Mouse (Mus musculus): ENCODE results near the gene Slfn1.
"Not testable (repeated sequence)": the region's sequence is repeated elsewhere in the genome, so short reads cannot be mapped to it uniquely, and the experiment has no call there.

Slfn1 gene

DNA sequence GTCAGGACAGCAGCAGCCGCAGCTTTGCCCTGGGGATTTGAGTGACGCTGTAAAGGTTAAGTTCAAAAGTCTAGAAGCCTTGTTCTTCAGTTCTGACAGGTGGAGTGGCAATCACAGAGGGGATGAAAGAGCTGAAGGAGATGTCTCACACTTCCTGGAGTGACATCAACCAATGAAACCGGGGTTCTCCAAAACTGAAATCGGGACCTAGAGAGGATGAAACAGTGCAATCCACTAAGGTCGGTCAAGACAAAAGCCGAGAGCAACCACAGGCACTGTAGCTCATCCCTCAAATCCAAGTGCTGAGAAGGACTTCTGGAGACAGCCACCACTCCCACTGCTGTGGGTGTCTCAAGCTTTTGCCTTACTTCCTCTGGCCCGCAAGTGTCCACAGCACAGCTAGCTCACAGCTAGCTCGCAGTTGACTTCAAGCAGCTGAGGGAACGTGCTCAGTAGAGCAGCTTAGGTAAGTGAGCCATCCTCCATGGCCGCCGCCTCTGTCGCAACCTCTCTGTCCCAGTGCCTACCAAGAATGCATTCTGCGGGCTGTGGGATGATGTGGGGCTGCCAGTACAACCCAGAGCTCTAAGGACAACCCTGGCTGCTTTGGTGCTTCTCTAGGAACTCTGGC lies at the start of gene Slfn1:
TSS of gene Slfn1 (plus strand) at position 253 of the 631 bp plus-strand sequence.
- DNase-seq (ENCODE audit: low spot score), result no peak

DNA sequence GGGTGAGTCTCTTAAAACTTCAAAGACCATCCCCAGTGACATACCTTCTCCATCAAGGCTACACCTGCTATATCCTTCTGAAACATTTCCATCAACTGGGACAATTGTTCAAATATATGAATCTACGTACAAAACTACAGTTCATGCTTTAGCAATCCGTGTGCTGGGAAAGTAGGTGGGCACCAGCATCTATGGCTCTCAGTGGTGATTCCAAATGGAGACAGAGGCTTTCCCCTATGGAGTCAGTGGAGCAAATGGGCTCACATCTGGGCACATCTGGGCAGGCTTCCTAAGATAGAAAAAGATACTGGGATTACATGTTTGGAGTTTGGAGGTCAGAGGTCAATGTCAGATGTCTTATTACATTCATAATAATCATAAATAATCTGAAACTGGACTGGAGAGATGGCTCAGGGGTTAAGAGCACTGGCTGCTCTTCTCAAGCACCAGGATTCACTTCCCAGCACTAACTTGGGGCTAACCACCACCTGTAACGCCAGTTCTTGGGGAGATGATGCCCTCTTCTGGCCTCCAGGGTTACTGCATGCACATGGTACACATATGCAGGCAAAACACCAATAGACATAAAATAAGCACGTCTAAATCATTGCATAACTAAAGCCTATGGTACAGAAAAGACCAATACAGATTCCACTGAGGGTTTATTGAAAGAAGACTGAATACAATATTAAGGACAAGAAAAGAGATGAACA lies 48.5 kb upstream of the Slfn1 start:
- DNase-seq (ENCODE audit: low spot score), result no peak

DNA sequence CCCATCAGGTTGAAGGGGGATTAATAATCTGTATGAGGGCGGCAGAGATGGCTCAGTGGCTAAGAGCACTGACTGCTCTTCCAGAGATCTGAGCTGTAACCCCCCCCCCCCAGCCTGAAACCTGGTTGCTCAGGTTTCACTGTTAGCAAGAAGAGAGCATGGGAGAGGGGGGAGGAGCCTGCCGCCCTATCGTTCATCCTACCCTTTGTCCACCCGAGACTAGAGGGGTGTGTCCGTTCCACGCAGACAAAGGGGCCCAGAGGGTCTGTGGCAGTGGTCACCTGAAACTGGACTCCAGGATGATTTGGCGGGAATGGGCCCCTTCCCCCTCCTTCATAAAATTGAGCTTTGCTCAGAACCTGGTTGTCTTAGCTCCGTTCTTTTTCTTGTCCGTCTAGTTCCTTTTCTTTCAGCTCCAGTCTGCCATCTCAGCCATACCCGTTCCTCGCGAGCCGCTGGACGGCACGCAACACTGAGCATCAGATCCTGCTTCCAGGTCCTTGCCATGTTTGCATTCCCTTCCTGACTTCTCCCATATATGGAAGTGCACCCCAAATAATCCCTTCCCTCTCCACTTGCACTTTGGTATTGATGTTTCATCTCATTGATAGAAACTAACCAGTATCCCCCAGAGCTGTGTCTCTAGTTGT lies 46.2 kb upstream of the Slfn1 start:
- DNase-seq (ENCODE audit: low spot score), result no peak

DNA sequence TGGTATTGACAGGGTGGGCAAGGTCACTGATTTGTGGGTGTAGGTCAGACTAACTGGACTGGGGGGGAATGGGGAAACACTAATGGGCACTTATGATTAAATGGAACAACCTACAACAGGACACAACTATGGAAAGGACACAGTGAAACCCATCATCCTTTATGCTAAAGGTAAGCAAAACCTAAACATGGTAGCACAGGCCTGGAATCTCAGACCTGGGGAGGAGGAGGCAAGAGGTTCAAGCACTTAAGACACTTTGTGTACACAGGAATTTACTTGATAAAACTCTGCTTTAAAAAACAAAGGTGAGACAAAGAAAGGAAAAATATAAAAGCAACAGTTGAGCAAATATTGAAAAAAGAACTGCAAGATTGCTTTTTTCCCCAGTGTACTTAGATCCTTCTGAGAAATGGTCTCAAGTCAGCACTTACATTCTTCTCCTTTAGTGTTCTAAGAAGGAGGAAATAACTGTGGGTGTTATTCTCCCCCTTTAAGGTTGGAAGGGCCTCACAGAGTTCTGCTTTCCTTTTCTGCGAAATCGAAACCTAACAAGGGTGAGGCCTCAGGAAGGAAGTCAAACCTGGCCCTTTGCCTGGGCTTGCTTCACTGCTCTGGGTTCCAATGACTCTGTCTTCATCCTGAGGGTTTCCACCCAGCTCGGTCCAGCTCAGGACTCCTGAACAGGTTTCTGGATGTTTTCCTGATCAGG lies 38.8 kb upstream of the Slfn1 start:
- DNase-seq (ENCODE audit: low spot score), result no peak

DNA sequence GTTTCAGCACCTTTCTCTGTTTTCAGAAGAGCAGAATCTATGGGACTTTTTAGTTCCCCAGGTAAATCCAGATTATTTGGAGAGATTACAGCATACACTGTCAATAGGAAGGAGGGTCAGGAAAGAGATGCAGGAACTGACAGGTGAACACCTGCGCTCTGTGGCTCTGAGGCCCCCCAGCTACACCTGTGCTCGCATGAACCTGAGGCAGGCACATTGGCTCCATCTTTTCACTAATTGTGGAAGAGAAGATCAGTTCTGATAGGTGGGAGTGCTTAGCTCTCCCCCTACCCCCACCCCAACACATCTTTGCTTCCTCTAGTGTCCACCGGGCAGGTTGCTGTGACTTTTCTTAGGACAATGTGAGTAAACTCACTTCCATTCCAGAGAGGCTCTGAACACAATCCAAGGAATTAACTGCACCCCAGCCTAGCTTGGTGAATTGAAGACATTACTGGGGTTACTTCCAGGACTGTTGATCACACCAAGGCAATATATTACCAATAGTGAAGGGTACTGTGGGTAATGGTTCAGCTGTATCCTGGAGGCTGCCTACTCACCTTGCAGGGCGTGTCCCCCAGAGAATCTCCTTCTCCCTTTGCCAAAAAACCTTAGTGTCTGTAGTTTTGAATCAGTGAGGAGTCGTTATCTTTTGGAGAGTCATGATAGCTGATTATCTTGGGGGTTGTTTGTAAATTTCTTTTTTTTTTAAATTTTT lies 38.1 kb upstream of the Slfn1 start:
- no peak for DNase-seq (ENCODE audit: low spot score)

DNA sequence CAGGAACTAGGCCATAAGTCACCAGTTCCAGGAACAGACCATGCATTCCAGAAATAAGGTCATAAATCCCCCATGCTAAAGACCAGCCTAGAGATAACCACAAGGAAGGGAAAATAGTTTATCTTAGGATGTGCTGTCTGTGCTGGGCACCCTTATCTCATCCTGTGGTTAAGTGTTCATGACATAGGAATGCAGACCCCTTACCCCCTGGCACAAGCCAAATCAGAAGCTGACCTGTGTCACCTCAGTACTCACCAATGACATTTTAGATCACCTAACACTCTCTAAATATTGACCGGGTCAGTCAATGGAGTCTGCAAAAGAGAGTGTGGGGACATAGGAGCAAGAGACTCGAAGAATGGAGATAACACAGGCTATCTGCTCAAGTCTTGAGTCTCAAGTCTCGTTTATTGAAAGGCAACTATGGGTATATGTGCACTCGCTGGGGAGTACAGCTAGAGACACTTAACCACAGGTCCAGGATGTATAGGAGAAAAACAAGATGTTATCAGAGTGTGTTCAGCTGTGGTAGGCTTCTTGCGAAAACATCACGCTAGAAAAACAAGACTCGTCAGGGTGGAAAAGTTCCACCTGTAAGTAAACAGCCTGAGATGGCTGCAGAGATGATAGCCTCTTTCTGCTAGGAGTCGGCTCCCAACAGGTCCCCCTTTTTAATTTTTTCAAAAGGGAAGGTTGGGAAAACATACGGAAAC lies 37.0 kb upstream of the Slfn1 start:
- DNase-seq (ENCODE audit: low spot score), result no peak

DNA sequence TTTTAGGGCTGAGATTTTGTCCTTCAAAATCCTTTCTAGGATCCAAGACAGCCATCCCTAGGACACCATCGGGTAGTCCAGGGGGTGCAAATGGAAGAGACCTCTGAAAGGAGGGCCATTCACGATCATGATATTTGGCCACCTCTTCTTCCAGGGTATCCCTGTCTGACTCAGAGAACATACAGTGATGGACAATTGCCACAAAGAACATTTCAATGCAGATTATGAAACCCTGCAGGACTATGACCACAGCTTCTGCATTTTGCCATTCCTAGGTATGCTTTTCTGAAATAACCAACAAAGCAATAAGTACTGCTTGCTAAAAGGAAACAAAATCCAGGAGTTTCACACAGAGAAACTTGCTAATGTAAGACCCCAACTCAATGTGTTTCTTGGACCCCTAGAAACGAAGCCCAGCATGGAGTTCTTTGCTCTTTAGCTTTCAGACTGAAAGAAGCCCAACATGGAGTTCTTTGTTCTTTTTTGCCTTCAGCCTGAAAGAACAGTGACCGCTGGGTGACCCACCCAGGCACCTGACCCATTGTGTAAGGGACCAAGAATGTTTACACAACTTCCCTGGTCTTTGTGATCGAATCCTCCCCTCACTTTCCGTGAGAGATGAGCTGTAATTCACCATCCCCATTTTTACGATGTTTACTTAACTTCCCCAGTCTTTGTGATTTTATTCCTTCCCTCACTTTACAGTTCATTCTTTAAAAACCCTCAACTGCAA lies 33.7 kb upstream of the Slfn1 start:
- DNase-seq (ENCODE audit: low spot score), result no peak

DNA sequence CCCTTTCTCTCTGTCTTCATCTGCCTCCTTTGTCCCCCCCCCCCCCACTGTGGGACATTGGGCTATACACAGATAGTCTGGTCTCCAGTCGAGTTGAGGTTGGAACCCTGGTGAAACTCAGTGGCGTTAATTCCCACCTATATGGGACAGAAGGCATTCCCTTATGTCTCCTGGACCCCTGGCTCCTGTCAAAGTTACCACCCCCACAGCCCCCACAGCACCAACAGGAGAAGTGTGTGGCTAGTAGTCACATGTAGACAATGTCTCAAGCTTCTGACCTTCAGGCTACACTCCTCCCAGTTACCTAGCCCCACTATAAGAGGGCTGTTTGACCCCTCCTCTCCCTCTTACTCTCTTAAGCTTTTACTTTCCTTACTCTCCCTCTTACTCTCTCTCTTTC lies 32.5 kb upstream of the Slfn1 start:
- DNase-seq (ENCODE audit: low spot score), result no peak

DNA sequence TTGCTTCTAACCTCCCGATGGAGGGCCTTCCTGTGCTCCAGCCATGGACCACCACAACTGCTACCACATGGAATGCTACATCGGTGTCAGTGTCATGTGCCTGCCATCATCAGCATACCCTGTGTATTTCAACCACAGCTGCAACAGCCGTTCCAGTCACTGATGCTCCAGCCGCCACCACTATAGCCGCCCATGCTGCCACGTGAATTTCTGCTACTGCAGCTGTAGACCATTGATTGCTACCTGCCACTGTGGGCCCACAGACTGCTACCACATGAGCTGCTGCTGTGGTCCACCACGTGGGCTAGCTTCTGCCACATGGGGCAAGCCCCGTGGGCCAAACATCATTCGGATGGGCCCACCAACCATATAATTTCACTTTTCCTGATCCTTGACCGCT lies 31.9 kb upstream of the Slfn1 start:
- no peak for DNase-seq (ENCODE audit: low spot score)

DNA sequence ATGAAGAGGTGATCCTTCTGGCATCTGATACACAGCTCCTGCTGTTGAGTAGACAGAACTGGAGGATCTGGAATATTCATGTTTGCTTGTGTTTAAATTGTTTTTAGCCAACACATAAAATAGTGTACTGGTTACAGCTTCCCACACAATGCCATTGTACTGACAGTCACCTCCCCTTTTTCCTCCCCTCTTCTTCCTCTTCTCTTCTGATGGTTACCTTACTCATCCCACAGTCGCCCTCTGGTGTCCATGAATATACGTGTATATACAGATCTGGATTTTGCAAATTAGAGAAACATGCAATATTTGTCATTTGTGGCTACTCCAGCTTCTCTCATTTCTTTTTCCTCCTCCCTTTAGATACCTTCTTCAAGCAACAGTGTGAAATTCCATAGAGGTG lies 1.5 kb upstream of the Slfn1 start:
- DNase-seq (ENCODE audit: low spot score), result no peak

DNA sequence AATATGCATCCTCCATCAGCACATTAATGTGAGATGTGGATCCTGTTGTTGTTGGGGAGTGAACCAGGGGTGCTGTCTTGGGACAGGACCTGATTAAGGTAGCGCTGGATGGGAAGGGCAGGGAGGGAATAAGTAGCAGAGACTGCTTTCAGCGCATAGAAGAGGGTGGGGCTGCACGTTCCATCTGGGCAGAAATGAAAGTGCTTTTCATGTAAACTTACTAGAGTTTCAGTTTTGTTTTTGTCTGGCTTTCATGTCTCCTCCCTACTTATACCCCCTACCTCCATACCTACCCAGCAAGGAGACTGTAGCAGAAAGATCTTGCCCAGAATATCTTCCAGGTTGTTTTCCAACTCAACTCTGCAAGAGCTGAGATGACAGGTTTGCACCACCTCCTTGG lies 1.4 kb downstream of the Slfn1 start:
- no peak for DNase-seq (ENCODE audit: low spot score)

DNA sequence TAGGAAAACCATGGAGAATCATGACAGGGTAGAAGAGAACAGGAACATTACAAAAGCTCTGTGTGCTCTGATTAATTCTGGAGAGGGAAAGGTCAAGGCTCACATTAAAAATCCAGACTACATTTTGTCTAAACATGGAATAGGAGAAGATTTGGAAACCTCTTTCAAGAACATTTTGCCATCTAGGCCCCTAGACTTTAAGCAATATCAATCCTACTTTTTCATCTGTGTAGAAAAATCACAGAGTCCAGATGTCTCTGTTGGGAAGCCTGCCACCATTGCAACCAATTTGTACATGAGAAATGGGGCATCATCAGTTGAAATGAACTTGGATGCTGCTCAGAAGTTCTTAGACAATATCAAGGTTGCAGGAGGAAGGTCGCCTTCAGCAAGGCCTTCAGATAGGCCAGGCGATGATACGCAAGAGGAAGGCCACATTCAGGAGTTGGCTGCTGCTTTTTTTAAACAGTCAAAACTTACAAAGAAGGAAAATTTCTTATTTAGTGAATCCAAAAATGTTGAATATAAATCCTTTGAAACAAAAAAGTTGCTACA lies 4.6 kb downstream of the Slfn1 start:
- DNase-seq (ENCODE audit: low spot score), result no peak

DNA sequence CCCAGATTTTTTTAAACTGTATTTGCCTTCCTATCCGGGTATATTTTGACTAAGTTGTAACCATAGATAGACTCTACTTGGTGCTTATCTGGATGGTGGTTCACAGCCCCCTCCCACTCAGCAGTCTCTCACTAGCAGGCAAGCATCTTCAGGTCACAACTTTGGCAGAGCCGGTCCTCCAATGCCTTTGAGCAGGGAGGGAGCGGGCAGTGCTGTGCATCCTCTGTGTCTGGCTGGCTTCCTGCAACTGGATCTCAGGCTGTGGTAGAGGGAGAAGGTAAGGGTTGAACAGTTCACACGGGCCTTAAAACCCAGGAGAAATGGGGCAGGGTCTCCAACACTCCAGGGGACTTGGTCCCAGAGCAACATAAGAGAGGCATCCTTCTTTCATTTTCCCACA lies 6.5 kb downstream of the Slfn1 start:
- DNase-seq (ENCODE audit: low spot score), result no peak

DNA sequence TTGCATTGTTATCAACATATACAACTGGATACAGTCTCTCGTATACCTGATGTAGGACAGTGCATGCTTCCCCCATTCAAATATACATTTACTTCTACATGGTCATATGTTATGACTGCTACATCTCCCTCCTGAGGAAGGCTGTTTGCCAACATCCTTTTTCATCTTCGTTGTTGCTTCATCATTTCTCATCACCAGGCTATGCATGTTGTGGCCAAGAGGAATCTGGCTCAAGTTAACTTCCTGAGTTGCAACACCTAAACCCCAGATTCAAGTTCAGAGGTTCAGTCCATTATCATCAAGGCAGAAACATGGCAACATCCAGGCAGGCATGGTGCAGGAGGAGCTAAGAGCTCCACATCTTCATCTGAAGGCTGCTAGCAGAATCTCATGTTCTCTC lies 8.3 kb downstream of the Slfn1 start:
- DNase-seq (ENCODE audit: low spot score), result no peak

DNA sequence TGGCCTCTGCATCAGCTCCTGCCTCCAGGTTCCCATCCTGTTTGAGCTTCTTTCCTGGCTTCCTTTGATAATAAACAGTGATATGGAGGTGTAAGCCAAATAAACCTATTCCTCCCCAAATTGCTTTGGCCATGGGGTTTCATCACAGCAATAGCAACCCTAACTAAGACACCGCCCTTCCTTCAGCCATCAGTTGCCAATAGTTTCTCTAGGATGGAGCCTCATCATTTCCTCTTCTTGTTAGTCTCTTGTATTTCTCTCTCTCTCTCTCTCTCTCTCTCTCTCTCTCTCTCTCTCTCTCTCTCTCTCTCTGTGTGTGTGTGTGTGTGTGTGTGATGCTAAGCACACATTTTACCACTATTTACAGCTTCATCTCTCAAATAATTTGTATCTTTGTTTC lies 9.0 kb downstream of the Slfn1 start:
- not testable (repeated sequence) for DNase-seq (ENCODE audit: low spot score)

DNA sequence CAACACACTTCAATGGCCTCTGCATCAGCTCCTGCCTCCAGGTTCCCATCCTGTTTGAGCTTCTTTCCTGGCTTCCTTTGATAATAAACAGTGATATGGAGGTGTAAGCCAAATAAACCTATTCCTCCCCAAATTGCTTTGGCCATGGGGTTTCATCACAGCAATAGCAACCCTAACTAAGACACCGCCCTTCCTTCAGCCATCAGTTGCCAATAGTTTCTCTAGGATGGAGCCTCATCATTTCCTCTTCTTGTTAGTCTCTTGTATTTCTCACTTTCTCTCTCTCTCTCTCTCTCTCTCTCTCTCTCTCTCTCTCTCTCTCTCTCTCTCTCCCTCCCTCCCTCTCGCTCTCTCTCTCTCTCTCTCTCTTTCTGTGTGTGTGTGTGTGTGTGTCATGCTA lies 20.6 kb downstream of the Slfn1 start:
- DNase-seq (ENCODE audit: low spot score), result not testable (repeated sequence)

DNA sequence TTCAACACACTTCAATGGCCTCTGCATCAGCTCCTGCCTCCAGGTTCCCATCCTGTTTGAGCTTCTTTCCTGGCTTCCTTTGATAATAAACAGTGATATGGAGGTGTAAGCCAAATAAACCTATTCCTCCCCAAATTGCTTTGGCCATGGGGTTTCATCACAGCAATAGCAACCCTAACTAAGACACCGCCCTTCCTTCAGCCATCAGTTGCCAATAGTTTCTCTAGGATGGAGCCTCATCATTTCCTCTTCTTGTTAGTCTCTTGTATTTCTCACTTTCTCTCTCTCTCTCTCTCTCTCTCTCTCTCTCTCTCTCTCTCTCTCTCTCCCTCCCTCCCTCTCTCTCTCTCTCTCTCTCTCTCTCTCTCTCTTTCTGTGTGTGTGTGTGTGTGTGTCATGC lies 32.3 kb downstream of the Slfn1 start:
- not testable (repeated sequence) for DNase-seq (ENCODE audit: low spot score)
